Mouse (Mus musculus) lung, postnatal 0 days (tissue): Measurements from ENCODE around the gene Zcchc14. TPM values are rescaled to one million over a fixed set of nuclear protein-coding genes. Genes with fewer than 3 reads are reported as not detected.

Source experiments
- ATAC-seq: fragments of 200-750 bp; cut with Nextera tagmentation; 2 replicates; pipeline ENCODE4 v1.8.0; 2017; ENCODE audit warnings: moderate library complexity
- DNase-seq: peaks from one replicate; pipeline ENCODE4 v3.0.0-alpha.2; 2016; ENCODE audit warnings: low spot score
- H3K27ac ChIP-seq: fragments of 300-500 bp; sonication (generic); 2 replicates; pipeline ENCODE4 v1.5.1; 2014; ENCODE audit warnings: antibody characterized with exemption, mild to moderate bottlenecking, low read length, mixed read lengths
- H3K27me3 ChIP-seq: fragments of 300-500 bp; sonication (generic); replicated peaks from 2 replicates; pipeline ENCODE4 v1.6.1; 2014; ENCODE audit warnings: low read length, mixed read lengths; ENCODE audit not compliant: insufficient read depth
- H3K36me3 ChIP-seq: fragments of 300-500 bp; sonication (generic); 2 replicates; pipeline ENCODE4 v1.6.1; 2014; ENCODE audit warnings: low read length, mixed read lengths; ENCODE audit not compliant: insufficient read depth
- H3K4me1 ChIP-seq: fragments of 300-500 bp; sonication (generic); 2 replicates; pipeline ENCODE4 v1.6.1; 2014; ENCODE audit warnings: antibody characterized with exemption, low read depth, low read length, mixed read lengths; ENCODE audit not compliant: insufficient read depth
- H3K4me2 ChIP-seq: fragments of 300-500 bp; sonication (generic); replicated peaks from 2 replicates; pipeline ENCODE4 v1.6.1; 2014; ENCODE audit warnings: low read depth, mild to moderate bottlenecking, low read length, moderate library complexity, mixed read lengths
- H3K4me3 ChIP-seq: fragments of 300-500 bp; sonication (generic); 2 replicates; pipeline ENCODE4 v1.5.1; 2014; ENCODE audit warnings: low read depth, low read length
- H3K9ac ChIP-seq: fragments of 300-500 bp; sonication (generic); replicated peaks from 2 replicates; pipeline ENCODE4 v1.6.1; 2014; ENCODE audit warnings: low read depth, mild to moderate bottlenecking
- H3K9me3 ChIP-seq: fragments of 300-500 bp; sonication (generic); 2 replicates; pipeline ENCODE4 v1.6.1; 2016; ENCODE audit warnings: low read length, mixed read lengths
- CTCF ChIP-seq: IDR thresholded peaks from 2 replicates; pipeline ENCODE4 v1.5.1; 2016; ENCODE audit warnings: antibody characterized with exemption, mild to moderate bottlenecking
- EP300 ChIP-seq: IDR thresholded peaks from 2 replicates; pipeline ENCODE4 v1.6.1; 2016; ENCODE audit warnings: antibody characterized with exemption, mild to moderate bottlenecking, control low read depth
- WGBS: fragments of 180-500 bp; shearing (Covaris S2); extraction: QIAGEN DNeasy Blood & Tissue Kit; methylation state at CpG from one replicate; pipeline ENCODE4 v1.1.7; 2014; 5-methylcytosine and 5-hydroxymethylcytosine counted together
- polyA plus RNA-seq: library from polyadenylated mRNA; unstranded; fragments of >200 nt; fragmentation: Nextera tagmentation; extraction: Ambion mirVana; gene quantifications from 2 replicates; pipeline ENCODE4 v1.2.1, GENCODE M21; 2015

Zcchc14 gene
- polyA plus RNA-seq, 1 experiment from 2014 or later = 11.1 TPM

GRCm38 (mm10) chr8:121654966-121655494, 2.3 kb upstream of the Zcchc14 start:
- H3K27me3 ChIP-seq = no peaks in the 10 kb centered on the region
- H3K27ac ChIP-seq = no peak overlapping the region
- DNase-seq = no peak
- no peaks in the 10 kb centered on the region for H3K36me3 ChIP-seq
- ATAC-seq = no peak
- H3K4me3 ChIP-seq = no peak overlapping the region
- no peaks in the 10 kb centered on the region for H3K9me3 ChIP-seq
- WGBS = 88% methylated on average over 14 of the region's 14 CpGs
- H3K9ac ChIP-seq = no peak overlapping the region
- H3K4me2 ChIP-seq = no peak overlapping the region
- TF ChIP-seq EP300 = no peak
- no peak for TF ChIP-seq CTCF
- peaks cover 19% of the 10 kb centered on the region; the same call in 1 of the 2 replicates for H3K4me1 ChIP-seq

- peak overlapping the region; percentile 93 for H3K4me2 ChIP-seq
- H3K27ac ChIP-seq = no peak overlapping the region
- no peaks in the 10 kb centered on the region for H3K9me3 ChIP-seq
- TF ChIP-seq EP300 (no peak), CTCF (no peak)
- peaks cover 24% of the 10 kb centered on the region; the same call in 1 of the 2 replicates for H3K4me1 ChIP-seq
- no peak overlapping the region for H3K9ac ChIP-seq
- H3K4me3 ChIP-seq = 0 out of 2 replicates have a peak overlapping the region, but pooled peaks have one; percentile 77
- H3K27me3 ChIP-seq = no peaks in the 10 kb centered on the region
- H3K36me3 ChIP-seq = no peaks in the 10 kb centered on the region
- no peak for DNase-seq
- no peak for ATAC-seq
- 82% methylated on average over 4 of the region's 4 CpGs for WGBS
These were observed 1.4 kb upstream of the Zcchc14 start for GRCm38 (mm10) chr8:121654131-121654530.

- no peaks in the 10 kb centered on the region for H3K9me3 ChIP-seq
- peaks cover 24% of the 10 kb centered on the region; the same call in 1 of the 2 replicates for H3K4me1 ChIP-seq
- H3K4me3 ChIP-seq = peak overlapping the region; percentile 77
- peak overlapping the region; percentile 93 for H3K4me2 ChIP-seq
- DNase-seq = peak; percentile 61
- no peaks in the 10 kb centered on the region for H3K36me3 ChIP-seq
- H3K9ac ChIP-seq = peak overlapping the region; percentile 79
- WGBS = 3% methylated on average over 31 of the region's 31 CpGs
- peak; percentile 8 for ATAC-seq
- TF ChIP-seq CTCF (no peak), EP300 (no peak)
- H3K27ac ChIP-seq = peak overlapping the region; percentile 92
- H3K27me3 ChIP-seq = no peaks in the 10 kb centered on the region
These were observed 779 bp upstream of the Zcchc14 start for GRCm38 (mm10) chr8:121653340-121654019.

GRCm38 (mm10) chr8:121651874-121652361, 783 bp downstream of the Zcchc14 start:
- Histone ChIP-seq H3K9ac (peak overlapping the region; percentile 73), H3K4me3 (peak overlapping the region; percentile 62), H3K9me3 (no peaks in the 10 kb centered on the region), H3K4me2 (peak overlapping the region; percentile 96), H3K27me3 (no peaks in the 10 kb centered on the region), H3K36me3 (no peaks in the 10 kb centered on the region), H3K27ac (peak overlapping the region; percentile 91; the same call in 1 of the 2 replicates), H3K4me1 (peaks cover 28% of the 10 kb centered on the region; the same call in 1 of the 2 replicates)
- TF ChIP-seq EP300 = no peak
- no peak for TF ChIP-seq CTCF
- no peak for ATAC-seq
- WGBS = 1% methylated on average over 39 of the region's 56 CpGs
- DNase-seq = peak; percentile 48

- Histone ChIP-seq H3K4me3 (peak overlapping the region; percentile 62), H3K4me2 (peak overlapping the region; percentile 96), H3K4me1 (peaks cover 28% of the 10 kb centered on the region; the same call in 1 of the 2 replicates), H3K27me3 (no peaks in the 10 kb centered on the region), H3K27ac (0 out of 2 replicates have a peak overlapping the region, but pooled peaks have one; percentile 91), H3K36me3 (no peaks in the 10 kb centered on the region), H3K9ac (peak overlapping the region; percentile 73), H3K9me3 (no peaks in the 10 kb centered on the region)
- DNase-seq (no peak), ATAC-seq (no peak)
- no peak for TF ChIP-seq EP300
- TF ChIP-seq CTCF = no peak
- 9% methylated on average over 43 of the region's 47 CpGs for WGBS
These were observed 1.3 kb downstream of the Zcchc14 start for GRCm38 (mm10) chr8:121651308-121651873.
